Mouse (Mus musculus): ENCODE data around the gene Camk1.

The Camk1 gene

GRCm38 (mm10) chr6:113343177-113344092 lies at the start of gene Camk1:
Gene Camk1 (minus strand): TSS chr6:113343984.
- in situ Hi-C loops (cut with MboI; ENCODE audit: unreplicated experiment in 2 of 2) = loop anchor here in 1 of 2 experiments (25.0 kb wide), 1 partner anchor 631 kb away; no protein-coding TSS in a partner anchor

GRCm38 (mm10) chr6:113392387-113393071 lies 48.7 kb upstream of the Camk1 start:
- in situ Hi-C loops (cut with MboI; ENCODE audit: unreplicated experiment in 2 of 2) = no loop called here

GRCm38 (mm10) chr6:113392015-113392386 lies 48.2 kb upstream of the Camk1 start:
- in situ Hi-C loops (cut with MboI; ENCODE audit: unreplicated experiment in 2 of 2) = no loop called here

GRCm38 (mm10) chr6:113390715-113391114 lies 46.9 kb upstream of the Camk1 start:
- in situ Hi-C loops (cut with MboI; ENCODE audit: unreplicated experiment in 2 of 2) = no loop called here

- in situ Hi-C loops (cut with MboI; ENCODE audit: unreplicated experiment in 2 of 2) = loop anchor here in 1 of 2 experiments (10.0 kb wide), 1 partner anchor 344 kb away; the partner anchor contains the start of gene Thumpd3
These were observed 45.2 kb upstream of the Camk1 start, which contains the start of gene Ttll3 for GRCm38 (mm10) chr6:113388960-113389359. Gene Ttll3 (plus strand): TSS chr6:113389260.

- in situ Hi-C loops (cut with MboI; ENCODE audit: unreplicated experiment in 2 of 2) = loop anchor here in 1 of 2 experiments (10.0 kb wide), 1 partner anchor 341 kb away; the partner anchor contains the start of gene Thumpd3
These were observed 42.2 kb upstream of the Camk1 start for GRCm38 (mm10) chr6:113386025-113386424.

GRCm38 (mm10) chr6:113385160-113385714 lies 41.5 kb upstream of the Camk1 start:
- in situ Hi-C loops (cut with MboI; ENCODE audit: unreplicated experiment in 2 of 2) = loop anchor here in 1 of 2 experiments (10.0 kb wide), 1 partner anchor 340 kb away; the partner anchor contains the start of gene Thumpd3

- in situ Hi-C loops (cut with MboI; ENCODE audit: unreplicated experiment in 2 of 2) = loop anchor here in 1 of 2 experiments (10.0 kb wide), 1 partner anchor 340 kb away; the partner anchor contains the start of gene Thumpd3
These were observed 40.7 kb upstream of the Camk1 start for GRCm38 (mm10) chr6:113384351-113384927.

- in situ Hi-C loops (cut with MboI; ENCODE audit: unreplicated experiment in 2 of 2) = loop anchor here in 1 of 2 experiments (10.0 kb wide), 1 partner anchor 336 kb away; the partner anchor contains the start of gene Thumpd3
These were observed 36.7 kb upstream of the Camk1 start for GRCm38 (mm10) chr6:113380480-113380879.

GRCm38 (mm10) chr6:113379246-113379645 lies 35.5 kb upstream of the Camk1 start:
- in situ Hi-C loops (cut with MboI; ENCODE audit: unreplicated experiment in 2 of 2) = loop anchor here (5.0 kb wide), 1 partner anchor 52 kb away; the partner anchor contains the start of gene Ogg1 (in 2 of the 2)

- in situ Hi-C loops (cut with MboI; ENCODE audit: unreplicated experiment in 2 of 2) = loop anchor here (5.0 kb wide), 1 partner anchor 50 kb away; the partner anchor contains the start of gene Ogg1 (in 2 of the 2)
These were observed 34.0 kb upstream of the Camk1 start, which contains the start of the genes Tada3 and Arpc4 for GRCm38 (mm10) chr6:113377496-113378385. Gene Tada3 (minus strand): TSS chr6:113377883. Gene Arpc4 (plus strand): TSS chr6:113378115.

- in situ Hi-C loops (cut with MboI; ENCODE audit: unreplicated experiment in 2 of 2) = loop anchor here (5.0 kb wide), 1 partner anchor 50 kb away; the partner anchor contains the start of gene Ogg1 (in 2 of the 2)
These were observed 33.4 kb upstream of the Camk1 start for GRCm38 (mm10) chr6:113377172-113377495.

GRCm38 (mm10) chr6:113373491-113373890 lies 29.7 kb upstream of the Camk1 start:
- in situ Hi-C loops (cut with MboI; ENCODE audit: unreplicated experiment in 2 of 2) = no loop called here

- in situ Hi-C loops (cut with MboI; ENCODE audit: unreplicated experiment in 2 of 2) = no loop called here
These were observed 26.6 kb upstream of the Camk1 start for GRCm38 (mm10) chr6:113370194-113370929.

- in situ Hi-C loops (cut with MboI; ENCODE audit: unreplicated experiment in 2 of 2) = no loop called here
These were observed 24.8 kb upstream of the Camk1 start for GRCm38 (mm10) chr6:113368577-113368976.

- in situ Hi-C loops (cut with MboI; ENCODE audit: unreplicated experiment in 2 of 2) = no loop called here
These were observed 24.3 kb upstream of the Camk1 start for GRCm38 (mm10) chr6:113368124-113368523.

- in situ Hi-C loops (cut with MboI; ENCODE audit: unreplicated experiment in 2 of 2) = no loop called here
These were observed 23.8 kb upstream of the Camk1 start for GRCm38 (mm10) chr6:113367574-113367973.

GRCm38 (mm10) chr6:113366639-113367038 lies 22.9 kb upstream of the Camk1 start:
- in situ Hi-C loops (cut with MboI; ENCODE audit: unreplicated experiment in 2 of 2) = no loop called here

Data from v-Abl transformed pro-B cells (cell line).